Mouse (Mus musculus) midbrain, embryonic 11.5 days (tissue): ENCODE measurements around the gene Washc4. TPM values are rescaled to one million over a fixed set of nuclear protein-coding genes. Genes with fewer than 3 reads are reported as not detected.

Experiments used
- ATAC-seq: fragments of 200-750 bp; cut with Nextera tagmentation; 2 replicates; pipeline ENCODE4 v1.8.0; 2017; ENCODE audit warnings: moderate TSS enrichment, moderate library complexity; ENCODE audit not compliant: low FRiP score
- DNase-seq: peaks from one replicate; pipeline ENCODE4 v3.0.0; 2015; ENCODE audit warnings: low spot score; ENCODE audit errors: missing footprints
- H3K27ac ChIP-seq: fragments of 300-500 bp; sonication (generic); 2 replicates; pipeline ENCODE4 v1.5.1; 2014; ENCODE audit warnings: low read depth, low read length
- H3K27me3 ChIP-seq: fragments of 300-500 bp; sonication (generic); 2 replicates; pipeline ENCODE4 v1.6.1; 2014; ENCODE audit warnings: mild to moderate bottlenecking, low read length, moderate library complexity, mixed read lengths; ENCODE audit not compliant: control insufficient read depth, insufficient read depth
- H3K36me3 ChIP-seq: fragments of 300-500 bp; sonication (generic); 2 replicates; pipeline ENCODE4 v1.6.1; 2014; ENCODE audit warnings: mild to moderate bottlenecking, low read length, moderate library complexity, mixed read lengths; ENCODE audit not compliant: control insufficient read depth, insufficient read depth
- H3K4me1 ChIP-seq: fragments of 300-500 bp; sonication (generic); 2 replicates; pipeline ENCODE4 v1.6.1; 2014; ENCODE audit warnings: low read length; ENCODE audit not compliant: control insufficient read depth, insufficient read depth
- H3K4me2 ChIP-seq: fragments of 300-500 bp; sonication (generic); 2 replicates; pipeline ENCODE4 v1.6.1; 2014; ENCODE audit warnings: mild to moderate bottlenecking, moderate library complexity
- H3K4me3 ChIP-seq: fragments of 300-500 bp; sonication (generic); 2 replicates; pipeline ENCODE4 v1.5.1; 2014; ENCODE audit warnings: low read depth, low read length
- H3K9ac ChIP-seq: fragments of 300-500 bp; sonication (generic); 2 replicates; pipeline ENCODE4 v1.6.1; 2014; ENCODE audit warnings: low read length
- H3K9me3 ChIP-seq: fragments of 300-500 bp; sonication (generic); 2 replicates; pipeline ENCODE4 v1.6.1; 2016; ENCODE audit warnings: low read length; ENCODE audit not compliant: control insufficient read depth
- WGBS: fragments of 180-500 bp; shearing (Covaris S2); extraction: QIAGEN DNeasy Blood & Tissue Kit; methylation state at CpG from one replicate; pipeline ENCODE4 v1.1.7; 2014; 5-methylcytosine and 5-hydroxymethylcytosine counted together
- polyA plus RNA-seq: library from polyadenylated mRNA; unstranded; fragments of >200 nt; fragmentation: Nextera tagmentation; extraction: Ambion mirVana; gene quantifications from 2 replicates; pipeline ENCODE4 v1.2.1, GENCODE M21; 2014

The Washc4 gene
- polyA plus RNA-seq, 1 experiment from 2014 or later = 36.7 TPM

DNA sequence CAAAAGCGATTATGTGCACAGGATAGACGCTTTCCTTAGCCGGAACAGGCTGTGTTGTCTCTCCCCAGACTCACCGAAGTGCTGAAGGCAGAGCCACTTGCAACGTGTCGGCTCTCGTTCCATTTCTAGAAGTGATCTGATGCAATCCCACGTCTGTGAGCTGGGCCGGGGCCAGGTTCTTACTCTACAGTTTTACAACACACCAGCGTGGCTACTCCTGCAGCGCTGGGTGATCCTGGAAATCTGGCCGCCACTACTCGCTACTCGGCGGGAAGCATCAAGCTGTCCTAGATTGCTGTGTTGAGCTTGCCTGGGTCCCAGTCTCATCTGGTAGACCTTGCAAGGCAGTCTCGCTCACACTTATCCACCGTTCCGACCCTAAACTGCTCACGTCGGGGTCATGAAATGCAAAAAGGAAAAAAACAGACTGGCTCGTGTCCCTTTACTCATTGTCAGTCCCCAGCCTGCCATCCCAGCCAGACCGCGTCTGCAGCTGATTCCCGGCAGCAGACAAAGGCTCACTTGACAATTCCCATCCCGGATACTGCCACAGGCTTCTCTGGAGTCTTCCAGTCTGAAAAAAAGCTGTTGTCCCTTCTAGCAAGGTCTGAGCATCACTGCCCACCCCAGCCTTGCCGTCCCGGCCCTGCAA lies 10.2 kb upstream of the Washc4 start:
- 6% methylated on average over 27 of the region's 27 CpGs for WGBS
- Histone ChIP-seq H3K27me3 (no peaks in the 10 kb centered on the region), H3K4me3 (peak overlapping the region; percentile 49), H3K4me1 (no peaks in the 10 kb centered on the region; the same call in 1 of the 2 replicates), H3K36me3 (no peaks in the 10 kb centered on the region), H3K9ac (peak overlapping the region; percentile 65), H3K9me3 (no peaks in the 10 kb centered on the region), H3K27ac (0 out of 2 replicates have a peak overlapping the region, but pooled peaks have one; percentile 10), H3K4me2 (peak overlapping the region; percentile 78)
- no peak for DNase-seq
- no peak; the same call in 1 of the 2 replicates for ATAC-seq

GRCm38 (mm10) chr10:83533910-83534283 lies 9.7 kb upstream of the Washc4 start, which contains the start of gene Aldh1l2:
Aldh1l2 (minus strand) TSS chr10:83534140.
- H3K4me2 ChIP-seq = peak within 1 kb of the TSS; percentile 78
- peak within 1 kb of the TSS; percentile 65 for H3K9ac ChIP-seq
- no peaks in the 10 kb centered on the region for H3K36me3 ChIP-seq
- H3K27me3 ChIP-seq = no peaks in the 10 kb centered on the region
- peak; percentile 98 for DNase-seq
- 0 out of 2 replicates have a peak within 1 kb of the TSS, but pooled peaks have one; percentile 10 for H3K27ac ChIP-seq
- WGBS = under 1% methylated on average over 21 of the region's 21 CpGs
- peak; percentile 99 for ATAC-seq
- H3K4me3 ChIP-seq = peak within 1 kb of the TSS; percentile 49
- H3K9me3 ChIP-seq = no peaks in the 10 kb centered on the region
- no peaks in the 10 kb centered on the region; the same call in 1 of the 2 replicates for H3K4me1 ChIP-seq

- Histone ChIP-seq H3K4me1 (no peaks in the 10 kb centered on the region; the same call in 1 of the 2 replicates), H3K4me2 (no peak overlapping the region), H3K36me3 (no peaks in the 10 kb centered on the region), H3K9me3 (no peaks in the 10 kb centered on the region), H3K9ac (no peak overlapping the region), H3K4me3 (no peak overlapping the region), H3K27ac (no peak overlapping the region), H3K27me3 (no peaks in the 10 kb centered on the region)
- WGBS = 14% methylated on average over 1 of the region's 1 CpGs
- no peak for ATAC-seq
- no peak for DNase-seq
These were observed 7.1 kb upstream of the Washc4 start for GRCm38 (mm10) chr10:83536436-83536835.

- no peaks in the 10 kb centered on the region for H3K9me3 ChIP-seq
- ATAC-seq = no peak
- peaks cover under 1% of the 10 kb centered on the region; the same call in 1 of the 2 replicates for H3K4me1 ChIP-seq
- no peak overlapping the region for H3K4me2 ChIP-seq
- 74% methylated on average over 6 of the region's 6 CpGs for WGBS
- H3K27ac ChIP-seq = no peak overlapping the region
- no peak for DNase-seq
- no peaks in the 10 kb centered on the region for H3K36me3 ChIP-seq
- H3K4me3 ChIP-seq = no peak overlapping the region
- no peaks in the 10 kb centered on the region for H3K27me3 ChIP-seq
- no peak overlapping the region for H3K9ac ChIP-seq
These were observed 4.1 kb upstream of the Washc4 start for GRCm38 (mm10) chr10:83539311-83539980.

- Histone ChIP-seq H3K9ac (no peak overlapping the region), H3K27me3 (no peaks in the 10 kb centered on the region), H3K36me3 (no peaks in the 10 kb centered on the region), H3K4me1 (peaks cover 7% of the 10 kb centered on the region), H3K27ac (no peak overlapping the region), H3K4me3 (no peak overlapping the region), H3K9me3 (no peaks in the 10 kb centered on the region), H3K4me2 (no peak overlapping the region)
- ATAC-seq (no peak), DNase-seq (no peak)
- WGBS = 72% methylated on average over 3 of the region's 3 CpGs
These were observed 3.5 kb upstream of the Washc4 start for GRCm38 (mm10) chr10:83540092-83540491.

- ATAC-seq (no peak), DNase-seq (no peak)
- H3K4me3 ChIP-seq = no peak overlapping the region
- H3K9ac ChIP-seq = no peak overlapping the region
- 85% methylated on average over 7 of the region's 7 CpGs for WGBS
- H3K4me2 ChIP-seq = no peak overlapping the region
- H3K27me3 ChIP-seq = no peaks in the 10 kb centered on the region
- no peak overlapping the region for H3K27ac ChIP-seq
- peaks cover 10% of the 10 kb centered on the region for H3K4me1 ChIP-seq
- H3K9me3 ChIP-seq = no peaks in the 10 kb centered on the region
- no peaks in the 10 kb centered on the region for H3K36me3 ChIP-seq
These were observed 1.3 kb upstream of the Washc4 start for GRCm38 (mm10) chr10:83542241-83542640.

DNA sequence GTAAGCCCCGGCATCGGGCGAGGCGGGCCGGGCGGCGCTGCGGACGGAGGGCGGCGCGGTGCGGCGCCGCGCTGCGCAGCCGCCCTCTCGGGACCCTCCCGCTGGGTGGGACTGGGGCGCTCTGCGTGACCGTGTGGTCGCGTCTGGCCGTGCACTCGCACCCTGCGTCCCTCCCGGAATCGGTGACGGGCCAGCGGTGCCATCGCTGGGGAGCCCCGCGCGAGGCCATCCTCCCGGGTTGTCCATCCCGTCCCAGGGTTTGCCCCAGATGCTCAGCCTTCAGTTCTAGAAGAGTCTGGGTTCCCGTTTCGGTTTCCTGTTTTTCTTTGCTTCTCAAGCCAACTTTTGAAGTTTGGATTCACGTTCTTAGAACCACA lies 539 bp downstream of the Washc4 start:
- no peak for DNase-seq
- H3K9me3 ChIP-seq = no peaks in the 10 kb centered on the region
- no peaks in the 10 kb centered on the region; the same call in 1 of the 2 replicates for H3K36me3 ChIP-seq
- peak overlapping the region; percentile 86 for H3K9ac ChIP-seq
- peak; percentile 94 for ATAC-seq
- under 1% methylated on average over 38 of the region's 41 CpGs for WGBS
- peak overlapping the region; percentile 90 for H3K4me3 ChIP-seq
- peak overlapping the region; percentile 56 for H3K4me2 ChIP-seq
- peak overlapping the region; percentile 65; the same call in 1 of the 2 replicates for H3K27ac ChIP-seq
- no peaks in the 10 kb centered on the region for H3K27me3 ChIP-seq
- peaks cover 10% of the 10 kb centered on the region for H3K4me1 ChIP-seq

DNA sequence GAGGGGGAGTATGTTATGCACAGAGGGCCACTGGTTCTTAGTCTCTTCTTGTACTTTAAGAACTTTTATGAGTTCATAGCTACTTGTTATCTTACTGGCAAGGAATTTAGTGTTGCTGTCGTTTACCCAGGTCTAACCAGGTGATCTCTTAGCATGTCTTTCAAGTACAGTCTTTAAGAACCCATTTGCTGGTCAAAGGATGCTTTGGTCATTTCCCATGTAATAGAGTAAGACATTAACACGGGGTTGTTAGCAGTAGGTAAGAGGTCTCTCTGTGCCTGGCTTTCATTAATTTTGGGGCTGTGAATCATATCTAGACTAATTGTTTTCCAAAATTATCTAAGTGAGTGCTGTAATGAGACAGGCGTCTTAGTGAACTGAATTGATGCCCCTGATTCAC lies 1.8 kb downstream of the Washc4 start:
- DNase-seq (no peak), ATAC-seq (no peak)
- Histone ChIP-seq H3K4me2 (peak overlapping the region; percentile 56), H3K4me1 (peaks cover 10% of the 10 kb centered on the region), H3K36me3 (peaks cover under 1% of the 10 kb centered on the region; the same call in 1 of the 2 replicates), H3K27me3 (no peaks in the 10 kb centered on the region), H3K27ac (no peak overlapping the region), H3K9ac (no peak overlapping the region), H3K9me3 (no peaks in the 10 kb centered on the region), H3K4me3 (no peak overlapping the region)
- 78% methylated on average over 3 of the region's 3 CpGs for WGBS

DNA sequence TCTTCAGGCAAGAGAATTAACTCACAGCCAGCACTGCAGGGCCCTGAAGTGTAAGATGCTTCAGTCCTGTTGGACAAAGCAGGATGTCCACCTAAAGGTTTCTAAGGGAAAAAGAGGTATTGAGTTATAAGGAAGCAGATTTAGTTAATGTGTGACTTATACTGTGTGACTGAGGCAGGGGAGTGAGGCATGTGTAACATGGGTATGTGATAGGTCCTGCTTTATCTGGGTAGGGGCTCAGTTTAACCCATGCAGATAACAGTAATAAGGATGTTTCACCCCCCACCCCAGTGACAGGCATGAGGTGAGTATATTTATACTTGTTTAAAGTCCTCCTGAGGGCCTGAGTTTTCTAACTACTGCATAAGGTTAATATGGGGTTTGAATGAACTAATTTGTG lies 19.5 kb downstream of the Washc4 start:
- no peak overlapping the region for H3K9ac ChIP-seq
- no peak overlapping the region for H3K4me3 ChIP-seq
- no peaks in the 10 kb centered on the region for H3K4me1 ChIP-seq
- no peaks in the 10 kb centered on the region for H3K9me3 ChIP-seq
- no peaks in the 10 kb centered on the region for H3K27me3 ChIP-seq
- no peak overlapping the region for H3K27ac ChIP-seq
- H3K4me2 ChIP-seq = no peak overlapping the region
- DNase-seq (no peak), ATAC-seq (no peak)
- peaks cover 16% of the 10 kb centered on the region for H3K36me3 ChIP-seq
